Mouse (Mus musculus): ENCODE results near the gene Ier5.

GRCm38 (mm10) chr1:155056166-155056565 is 43.3 kb downstream of the Ier5 start:
- TF ChIP-seq POLR2A (IDR thresholded peaks at IDR 0.05; ENCODE audit: borderline replicate concordance, extremely low read depth, low read depth, low read length) (no peak), CTCF (IDR thresholded peaks at IDR 0.05; ENCODE audit: insufficient read depth, low read length) (no peak)
